Mouse (Mus musculus): ENCODE results near the gene Galntl6. TPM values are rescaled to one million over a fixed set of nuclear protein-coding genes. Genes with fewer than 3 reads are reported as not detected.

The Galntl6 gene
- polyA plus RNA-seq, 1 experiment from 2014 or later: 6.8 TPM

GRCm38 (mm10) chr8:57741309-57741708 is 1171.1 kb downstream of the Galntl6 start:
- H3K27me3 ChIP-seq: no peaks in the 10 kb centered on the region
- no peak overlapping the region for H3K4me2 ChIP-seq (replicated peaks)
- H3K9ac ChIP-seq (replicated peaks): no peak overlapping the region
- ATAC-seq: no peak
- no peaks in the 10 kb centered on the region for H3K36me3 ChIP-seq
- H3K4me1 ChIP-seq (replicated peaks): no peaks in the 10 kb centered on the region
- no peaks in the 10 kb centered on the region for H3K9me3 ChIP-seq
- H3K4me3 ChIP-seq (replicated peaks): no peak overlapping the region
- 69% methylated on average over 8 of the region's 8 CpGs for WGBS
- H3K27ac ChIP-seq: no peak overlapping the region

- Histone ChIP-seq H3K4me1 (replicated peaks) (0 out of 2 replicates have a peak, but pooled peaks cover 5% of the 10 kb centered on the region), H3K4me2 (replicated peaks) (no peak overlapping the region), H3K9me3 (no peaks in the 10 kb centered on the region), H3K27me3 (no peaks in the 10 kb centered on the region), H3K36me3 (no peaks in the 10 kb centered on the region), H3K4me3 (replicated peaks) (no peak overlapping the region), H3K27ac (no peak overlapping the region), H3K9ac (replicated peaks) (no peak overlapping the region)
- ATAC-seq: no peak
- WGBS: 88% methylated on average over 4 of the region's 4 CpGs
Observed at GRCm38 (mm10) chr8:57737281-57737680, 1175.2 kb downstream of the Galntl6 start.

- H3K9me3 ChIP-seq: no peaks in the 10 kb centered on the region
- no peak overlapping the region for H3K27ac ChIP-seq
- H3K4me2 ChIP-seq (replicated peaks): no peak overlapping the region
- WGBS: 18% methylated on average over 2 of the region's 2 CpGs
- 0 out of 2 replicates have a peak, but pooled peaks cover 5% of the 10 kb centered on the region for H3K4me1 ChIP-seq (replicated peaks)
- H3K27me3 ChIP-seq: no peaks in the 10 kb centered on the region
- H3K4me3 ChIP-seq (replicated peaks): no peak overlapping the region
- ATAC-seq: peak; percentile 69; the same call in 1 of the 2 replicates
- no peaks in the 10 kb centered on the region for H3K36me3 ChIP-seq
- H3K9ac ChIP-seq (replicated peaks): no peak overlapping the region
Observed at GRCm38 (mm10) chr8:57732795-57733194, 1179.6 kb downstream of the Galntl6 start.

- Histone ChIP-seq H3K27me3 (no peaks in the 10 kb centered on the region), H3K9me3 (no peaks in the 10 kb centered on the region), H3K27ac (no peak overlapping the region), H3K36me3 (no peaks in the 10 kb centered on the region), H3K4me3 (replicated peaks) (no peak overlapping the region), H3K4me2 (replicated peaks) (no peak overlapping the region), H3K4me1 (replicated peaks) (0 out of 2 replicates have a peak, but pooled peaks cover 5% of the 10 kb centered on the region), H3K9ac (replicated peaks) (no peak overlapping the region)
- 63% methylated on average over 8 of the region's 8 CpGs for WGBS
- ATAC-seq: no peak
Observed at GRCm38 (mm10) chr8:57731666-57732065, 1180.8 kb downstream of the Galntl6 start.

GRCm38 (mm10) chr8:57728276-57728675 is 1184.2 kb downstream of the Galntl6 start:
- H3K9ac ChIP-seq (replicated peaks): no peak overlapping the region
- H3K4me2 ChIP-seq (replicated peaks): no peak overlapping the region
- 73% methylated on average over 2 of the region's 2 CpGs for WGBS
- H3K27me3 ChIP-seq: no peaks in the 10 kb centered on the region
- ATAC-seq: no peak
- no peak overlapping the region for H3K4me3 ChIP-seq (replicated peaks)
- H3K27ac ChIP-seq: no peak overlapping the region
- H3K4me1 ChIP-seq (replicated peaks): 0 out of 2 replicates have a peak, but pooled peaks cover 5% of the 10 kb centered on the region
- H3K36me3 ChIP-seq: no peaks in the 10 kb centered on the region
- H3K9me3 ChIP-seq: no peaks in the 10 kb centered on the region

- no peaks in the 10 kb centered on the region for H3K9me3 ChIP-seq
- ATAC-seq: no peak
- no peak overlapping the region for H3K4me3 ChIP-seq (replicated peaks)
- H3K9ac ChIP-seq (replicated peaks): no peak overlapping the region
- WGBS: 90% methylated on average over 13 of the region's 13 CpGs
- no peaks in the 10 kb centered on the region for H3K27me3 ChIP-seq
- no peaks in the 10 kb centered on the region for H3K36me3 ChIP-seq
- H3K4me1 ChIP-seq (replicated peaks): no peaks in the 10 kb centered on the region
- no peak overlapping the region for H3K4me2 ChIP-seq (replicated peaks)
- no peak overlapping the region for H3K27ac ChIP-seq
Observed at GRCm38 (mm10) chr8:57724843-57725627, 1187.4 kb downstream of the Galntl6 start.

Other genes with a start within 250 kb of the Galntl6 start
- gene BC030500, start 885 bp downstream of the Galntl6 start, polyA plus RNA-seq (2015; fragmentation: Nextera tagmentation; extraction: Ambion mirVana): 9.0 and 11.4 TPM in 2 replicates